Mouse (Mus musculus) heart, postnatal 0 days (tissue): ENCODE measurements at regions not wholly inside any gene's neighbourhood (a gene's known extent, or its start where the extent isn't known, plus 50 kb on each side); places are given as distances from the start of the nearest gene placed in this dataset.

Experiments used
- ATAC-seq: fragments of 200-750 bp; cut with Nextera tagmentation; 2 replicates; pipeline ENCODE4 v1.8.0; 2017; ENCODE audit warnings: low read depth, moderate number of reproducible peaks, moderate library complexity; ENCODE audit not compliant: insufficient read depth
- DNase-seq: peaks from one replicate; pipeline ENCODE4 v3.0.0-alpha.2; 2016; ENCODE audit warnings: low spot score
- H3K27ac ChIP-seq: fragments of 300-500 bp; sonication (generic); 2 replicates; pipeline ENCODE4 v1.5.1; 2014; ENCODE audit warnings: low read depth, mild to moderate bottlenecking
- H3K27me3 ChIP-seq: fragments of 300-500 bp; sonication (generic); 2 replicates; pipeline ENCODE4 v1.6.1; 2014; ENCODE audit warnings: low read length, mixed read lengths; ENCODE audit not compliant: control insufficient read depth, insufficient read depth
- H3K36me3 ChIP-seq: fragments of 300-500 bp; sonication (generic); replicated peaks from 2 replicates; pipeline ENCODE4 v1.6.1; 2014; ENCODE audit warnings: low read length, mixed read lengths; ENCODE audit not compliant: control insufficient read depth, insufficient read depth
- H3K4me1 ChIP-seq: fragments of 300-500 bp; sonication (generic); 2 replicates; pipeline ENCODE4 v1.6.1; 2014; ENCODE audit warnings: antibody characterized with exemption; ENCODE audit not compliant: control insufficient read depth, insufficient read depth
- H3K4me2 ChIP-seq: fragments of 300-500 bp; sonication (generic); 2 replicates; pipeline ENCODE4 v1.6.1; 2014; ENCODE audit warnings: low read depth, mild to moderate bottlenecking, low read length, moderate library complexity
- H3K4me3 ChIP-seq: fragments of 300-500 bp; sonication (generic); 2 replicates; pipeline ENCODE4 v1.5.1; 2014; ENCODE audit warnings: low read depth, low read length
- H3K9ac ChIP-seq: fragments of 300-500 bp; sonication (generic); replicated peaks from 2 replicates; pipeline ENCODE4 v1.6.1; 2014; ENCODE audit warnings: low read depth, low read length, mixed read lengths
- H3K9me3 ChIP-seq: fragments of 300-500 bp; sonication (generic); replicated peaks from 2 replicates; pipeline ENCODE4 v1.6.1; 2016; ENCODE audit warnings: low read length; ENCODE audit not compliant: control insufficient read depth
- CTCF ChIP-seq: IDR thresholded peaks from 2 replicates; pipeline ENCODE4 v1.5.1; 2016; ENCODE audit warnings: antibody characterized with exemption, control low read depth, low read depth
- EP300 ChIP-seq: IDR thresholded peaks from 2 replicates; pipeline ENCODE4 v1.6.1; 2016; ENCODE audit warnings: antibody characterized with exemption, low read depth
- WGBS: fragments of 180-500 bp; shearing (Covaris S2); extraction: QIAGEN DNeasy Blood & Tissue Kit; methylation state at CpG from one replicate; pipeline ENCODE4 v1.1.7; 2014; 5-methylcytosine and 5-hydroxymethylcytosine counted together

DNA sequence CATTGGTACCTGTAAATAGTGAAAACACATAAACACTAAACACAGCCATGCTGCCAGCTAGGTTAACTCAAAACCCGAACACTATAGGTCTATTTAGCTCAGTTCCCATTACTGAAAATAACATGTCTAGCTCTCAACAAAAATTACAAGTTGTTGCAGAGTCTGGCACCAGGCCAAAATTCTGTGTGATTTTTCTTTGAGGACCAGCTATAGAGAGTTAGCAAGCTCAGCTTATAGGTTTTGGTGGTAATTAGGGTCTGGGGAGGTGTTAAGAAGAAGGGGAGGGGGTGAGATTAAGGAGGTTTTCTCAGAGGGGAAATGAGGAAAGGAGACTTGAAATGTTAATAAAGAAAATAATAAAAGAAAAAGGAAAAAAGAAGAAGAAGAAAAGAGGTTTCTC is 480.9 kb upstream of the Alcam start:
- 81% methylated on average over 1 of the region's 1 CpGs for WGBS
- TF ChIP-seq EP300: no peak
- no peak for TF ChIP-seq CTCF
- Histone ChIP-seq H3K27ac (no peak overlapping the region), H3K36me3 (no peaks in the 10 kb centered on the region), H3K4me1 (no peaks in the 10 kb centered on the region), H3K27me3 (no peaks in the 10 kb centered on the region), H3K4me3 (no peak overlapping the region), H3K9ac (no peak overlapping the region), H3K9me3 (no peaks in the 10 kb centered on the region), H3K4me2 (no peak overlapping the region)
- ATAC-seq (no peak), DNase-seq (no peak)

GRCm38 (mm10) chr16:52931978-52932377 is 478.1 kb upstream of the Alcam start:
- Histone ChIP-seq H3K4me2 (no peak overlapping the region), H3K4me3 (no peak overlapping the region), H3K36me3 (no peaks in the 10 kb centered on the region), H3K27ac (no peak overlapping the region), H3K4me1 (no peaks in the 10 kb centered on the region), H3K9ac (no peak overlapping the region), H3K9me3 (no peaks in the 10 kb centered on the region), H3K27me3 (no peaks in the 10 kb centered on the region)
- TF ChIP-seq CTCF (no peak), EP300 (no peak)
- WGBS: 78% methylated on average over 3 of the region's 3 CpGs
- no peak for DNase-seq
- no peak for ATAC-seq

- Histone ChIP-seq H3K36me3 (no peaks in the 10 kb centered on the region), H3K27me3 (no peaks in the 10 kb centered on the region), H3K4me2 (no peak overlapping the region), H3K9ac (no peak overlapping the region), H3K27ac (no peak overlapping the region), H3K4me1 (no peaks in the 10 kb centered on the region), H3K4me3 (no peak overlapping the region), H3K9me3 (no peaks in the 10 kb centered on the region)
- WGBS: 78% methylated on average over 14 of the region's 14 CpGs
- TF ChIP-seq CTCF: no peak
- no peak for TF ChIP-seq EP300
- ATAC-seq (no peak), DNase-seq (no peak)
Observed at GRCm38 (mm10) chr16:52892467-52893255, 438.8 kb upstream of the Alcam start.

DNA sequence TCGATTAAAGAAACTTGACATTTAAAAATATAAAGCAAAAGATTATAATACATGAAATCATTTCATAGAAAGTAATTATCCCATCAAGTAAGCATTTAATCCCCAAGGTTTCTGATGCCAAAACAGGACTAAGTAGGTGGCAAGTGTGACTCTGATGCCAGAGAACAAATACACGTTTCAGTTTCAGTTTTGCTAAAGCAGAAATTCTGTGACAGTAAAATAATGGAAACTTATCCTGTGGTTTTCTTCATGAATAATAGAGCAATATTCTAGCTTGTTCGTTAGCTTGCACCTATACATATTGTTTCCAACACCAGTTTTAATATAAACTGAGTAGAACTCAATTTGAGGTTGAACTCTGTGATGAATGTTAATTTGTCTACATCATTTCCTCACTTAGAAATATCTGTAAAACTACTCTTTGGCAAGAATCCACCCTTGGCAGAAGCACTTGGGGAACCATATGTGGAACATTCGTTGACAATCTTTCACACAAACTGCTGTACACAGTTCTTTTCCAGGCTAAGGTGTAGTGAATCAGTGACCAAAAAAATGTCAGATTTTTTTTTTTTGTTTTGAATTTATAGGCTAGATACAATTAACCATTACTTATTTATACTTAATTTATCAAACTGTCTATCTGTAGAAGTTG is 425.7 kb upstream of the Alcam start:
- H3K4me2 ChIP-seq: no peak overlapping the region
- H3K4me1 ChIP-seq: no peaks in the 10 kb centered on the region
- H3K36me3 ChIP-seq: no peaks in the 10 kb centered on the region
- H3K9ac ChIP-seq: no peak overlapping the region
- DNase-seq: no peak
- no peak overlapping the region for H3K4me3 ChIP-seq
- H3K9me3 ChIP-seq: no peaks in the 10 kb centered on the region
- no peak for TF ChIP-seq EP300
- TF ChIP-seq CTCF: no peak
- H3K27me3 ChIP-seq: no peaks in the 10 kb centered on the region
- no peak overlapping the region for H3K27ac ChIP-seq
- 54% methylated on average over 4 of the region's 4 CpGs for WGBS
- ATAC-seq: no peak

- Histone ChIP-seq H3K4me1 (no peaks in the 10 kb centered on the region), H3K4me2 (no peak overlapping the region), H3K27ac (no peak overlapping the region), H3K27me3 (no peaks in the 10 kb centered on the region), H3K4me3 (no peak overlapping the region), H3K9me3 (no peaks in the 10 kb centered on the region), H3K36me3 (no peaks in the 10 kb centered on the region), H3K9ac (no peak overlapping the region)
- no peak for ATAC-seq
- 76% methylated on average over 6 of the region's 6 CpGs for WGBS
- DNase-seq: no peak
- no peak for TF ChIP-seq CTCF
- no peak for TF ChIP-seq EP300
Observed at GRCm38 (mm10) chr16:52867833-52868232, 414.0 kb upstream of the Alcam start.

GRCm38 (mm10) chr16:52863554-52863953 is 409.7 kb upstream of the Alcam start:
- WGBS: 38% methylated on average over 1 of the region's 1 CpGs
- no peak for DNase-seq
- H3K9ac ChIP-seq: no peak overlapping the region
- H3K27ac ChIP-seq: no peak overlapping the region
- no peaks in the 10 kb centered on the region for H3K27me3 ChIP-seq
- no peaks in the 10 kb centered on the region for H3K9me3 ChIP-seq
- no peaks in the 10 kb centered on the region for H3K36me3 ChIP-seq
- no peak for ATAC-seq
- TF ChIP-seq CTCF: no peak
- TF ChIP-seq EP300: no peak
- H3K4me2 ChIP-seq: no peak overlapping the region
- no peaks in the 10 kb centered on the region for H3K4me1 ChIP-seq
- H3K4me3 ChIP-seq: no peak overlapping the region
